Mouse (Mus musculus): ENCODE measurements around the gene Olfr374.
"Not testable (repeated sequence)": the region's sequence is repeated elsewhere in the genome, so short reads cannot be mapped to it uniquely, and the experiment has no call there.

Olfr374 gene

DNA sequence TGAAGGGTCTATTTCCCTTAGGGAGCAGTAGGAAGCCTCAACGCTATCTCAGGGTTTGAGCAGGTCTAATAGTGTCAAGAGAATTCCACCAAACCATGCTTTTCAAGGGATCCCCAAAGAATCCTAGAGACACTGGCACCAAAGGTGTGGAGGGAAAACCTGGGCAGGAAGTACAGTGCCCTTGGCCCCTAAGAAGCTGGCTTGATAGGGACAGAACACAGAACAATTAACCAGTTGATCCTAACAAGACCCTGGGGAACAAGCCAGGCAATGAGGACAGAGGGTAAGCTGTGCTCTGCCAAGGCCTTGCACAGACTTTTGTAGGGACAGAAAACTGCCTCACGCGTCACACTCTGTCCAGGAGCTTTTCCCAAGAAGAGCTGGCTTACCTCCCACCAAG lies at the start of gene Olfr374:
Gene Olfr374, plus strand, starts transcription at position 301 of the 400 bp plus-strand sequence.
- CTCF ChIA-PET = no interaction called here

DNA sequence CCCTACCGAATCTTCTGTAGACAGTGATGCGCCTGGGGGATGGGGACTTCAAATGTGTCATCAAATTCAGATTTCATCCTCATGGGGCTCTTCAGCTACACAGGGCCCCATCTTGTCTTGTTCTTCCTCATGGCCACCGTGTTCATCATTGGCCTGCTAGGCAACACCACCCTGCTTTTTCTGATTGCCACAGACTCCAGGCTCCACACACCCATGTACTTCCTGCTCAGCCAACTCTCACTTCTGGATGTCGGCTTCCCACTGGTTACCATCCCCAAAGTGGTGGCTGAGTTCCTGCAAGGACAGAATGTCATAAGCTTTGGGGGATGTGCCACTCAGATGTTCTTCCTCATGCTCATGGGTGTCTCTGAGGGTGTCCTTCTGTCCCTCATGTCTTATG lies 49.2 kb upstream of the Olfr374 start:
- CTCF ChIA-PET = not testable (repeated sequence)

DNA sequence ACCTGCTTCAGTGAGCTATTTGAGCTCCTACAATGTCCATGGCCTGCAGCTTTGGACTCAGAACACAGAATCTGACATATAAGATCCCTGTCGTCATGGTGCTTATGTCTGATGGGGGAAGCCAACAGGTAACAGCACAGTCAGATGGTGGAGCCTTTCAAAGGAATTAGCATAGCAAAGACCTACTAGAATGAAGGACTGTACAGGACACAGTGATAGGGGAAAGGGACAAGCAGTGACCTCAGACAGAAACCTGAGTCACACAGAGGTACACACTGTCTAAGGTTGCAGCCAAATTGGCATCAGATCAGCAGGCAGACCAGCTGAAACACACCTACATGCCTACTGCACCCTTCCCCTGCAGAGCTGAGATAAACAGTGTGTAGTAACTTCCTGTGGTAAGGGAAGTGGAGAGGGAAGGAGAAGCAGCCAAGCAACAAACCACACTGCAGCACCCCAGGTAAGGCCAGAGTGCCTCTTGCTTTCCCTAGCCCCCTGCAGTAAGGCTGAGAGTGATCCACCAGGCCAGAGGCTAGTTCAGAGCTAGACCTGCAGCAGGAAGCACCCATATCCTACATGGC lies 39.9 kb upstream of the Olfr374 start:
- CTCF ChIA-PET = not testable (repeated sequence)

DNA sequence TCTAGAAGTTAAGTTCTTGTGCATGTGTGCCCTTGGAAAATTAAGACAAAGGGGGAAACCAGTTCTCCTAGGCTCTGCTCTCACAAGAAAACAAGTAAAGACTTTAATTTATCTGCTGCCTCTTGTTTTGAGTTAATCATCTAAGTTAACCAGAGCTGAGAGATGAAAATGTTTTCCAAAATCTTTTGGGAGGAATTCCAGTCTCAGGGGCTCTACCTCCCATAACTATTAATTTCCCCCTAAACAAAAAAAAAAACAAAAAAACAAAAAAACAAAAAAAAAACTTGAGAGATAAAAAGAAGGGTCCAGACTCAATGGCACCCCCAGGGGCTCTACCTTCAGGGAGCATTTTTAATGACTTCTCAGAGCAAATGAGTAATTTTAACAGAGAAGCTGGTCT lies 24.0 kb upstream of the Olfr374 start, which contains the start of gene Olfr373:
Gene Olfr373, plus strand, starts transcription at position 301 of the 400 bp plus-strand sequence.
- CTCF ChIA-PET = interaction anchor here (0.7 kb wide), 1 partner anchor 19 kb away, joined by 6 read pairs; no protein-coding TSS in a partner anchor

DNA sequence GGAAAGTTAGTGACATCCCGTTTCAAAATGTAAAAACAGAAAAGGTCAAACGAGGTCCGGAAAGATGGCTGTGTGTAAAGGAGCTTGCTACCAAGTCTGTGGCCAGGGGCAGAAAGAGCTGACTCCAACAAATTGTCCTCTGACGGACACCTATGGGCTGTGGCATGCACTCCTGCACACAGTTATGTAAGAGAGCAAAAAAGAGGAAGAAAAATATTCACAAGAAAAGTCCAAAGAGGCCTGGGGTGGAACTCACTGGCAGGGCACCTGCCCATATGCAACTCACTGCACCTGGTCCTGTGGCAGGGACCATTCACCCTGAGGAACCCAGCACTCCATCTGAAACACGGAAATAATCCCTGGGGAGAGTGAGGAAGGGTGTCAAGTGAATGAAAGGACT lies 22.1 kb upstream of the Olfr374 start:
- CTCF ChIA-PET = no interaction called here

DNA sequence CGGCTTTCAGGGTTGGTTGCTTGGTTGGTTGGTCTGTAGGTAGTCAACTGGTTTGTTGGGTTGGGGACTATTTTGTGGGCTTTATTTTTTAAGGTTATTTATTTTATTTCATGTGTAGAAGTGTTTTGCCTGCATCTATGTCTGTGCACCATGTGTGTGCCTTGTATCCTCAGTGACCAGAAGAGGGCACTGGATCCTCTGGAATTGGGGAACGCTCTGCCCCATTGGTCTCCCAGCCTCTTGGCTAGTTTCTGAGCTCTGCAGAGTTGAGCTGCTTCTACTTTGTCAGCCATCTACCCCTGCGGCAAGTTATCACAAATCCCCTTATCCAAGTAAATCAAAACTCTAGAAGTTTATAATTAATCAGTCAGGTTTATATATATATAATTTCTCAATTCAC lies 19.2 kb upstream of the Olfr374 start:
- CTCF ChIA-PET = not testable (repeated sequence)

DNA sequence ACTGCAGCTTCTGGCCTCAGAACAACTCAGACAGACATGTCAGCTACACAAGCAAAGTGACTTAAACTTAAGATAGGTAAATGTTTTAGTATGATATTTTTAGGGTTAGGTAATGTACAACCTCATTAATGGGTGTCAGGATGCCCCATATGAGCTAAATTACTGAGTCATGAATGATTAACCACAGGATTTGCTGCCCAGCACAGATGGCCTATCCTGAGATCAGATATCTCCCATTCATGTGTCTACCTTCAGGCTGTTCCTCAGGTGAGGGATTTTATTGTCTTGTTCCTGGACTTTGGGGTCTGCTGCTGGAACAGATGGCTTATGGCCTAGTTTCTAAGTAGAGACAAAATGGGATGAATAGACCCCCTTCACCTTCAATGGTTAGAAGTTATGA lies 10.1 kb upstream of the Olfr374 start:
- CTCF ChIA-PET = not testable (repeated sequence)

DNA sequence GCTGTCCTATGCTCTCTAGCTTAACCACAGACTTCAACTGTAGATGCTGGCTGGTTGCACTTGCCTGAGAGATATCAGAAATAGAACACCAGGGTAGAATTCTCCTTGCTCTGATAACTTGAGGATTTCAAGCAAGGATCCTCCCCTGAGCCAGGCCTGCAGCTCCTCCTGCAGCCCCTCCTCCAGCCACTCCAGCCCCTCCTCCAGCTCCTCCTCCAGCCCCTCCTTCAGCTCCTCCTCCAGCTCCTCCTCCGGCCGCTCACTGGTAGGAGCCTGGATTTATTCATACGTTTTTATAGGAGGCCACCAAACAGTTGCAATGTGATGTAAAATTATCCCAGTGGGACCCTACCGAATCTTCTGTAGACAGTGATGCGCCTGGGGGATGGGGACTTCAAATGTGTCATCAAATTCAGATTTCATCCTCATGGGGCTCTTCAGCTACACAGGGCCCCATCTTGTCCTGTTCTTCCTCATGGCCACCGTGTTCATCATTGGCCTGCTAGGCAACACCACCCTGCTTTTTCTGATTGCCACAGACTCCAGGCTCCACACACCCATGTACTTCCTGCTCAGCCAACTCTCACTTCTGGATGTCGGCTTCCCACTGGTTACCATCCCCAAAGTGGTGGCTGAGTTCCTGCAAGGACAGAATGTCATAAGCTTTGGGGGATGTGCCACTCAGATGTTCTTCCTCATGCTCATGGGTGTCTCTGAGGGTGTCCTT lies 7.3 kb upstream of the Olfr374 start:
- CTCF ChIA-PET = not testable (repeated sequence)

DNA sequence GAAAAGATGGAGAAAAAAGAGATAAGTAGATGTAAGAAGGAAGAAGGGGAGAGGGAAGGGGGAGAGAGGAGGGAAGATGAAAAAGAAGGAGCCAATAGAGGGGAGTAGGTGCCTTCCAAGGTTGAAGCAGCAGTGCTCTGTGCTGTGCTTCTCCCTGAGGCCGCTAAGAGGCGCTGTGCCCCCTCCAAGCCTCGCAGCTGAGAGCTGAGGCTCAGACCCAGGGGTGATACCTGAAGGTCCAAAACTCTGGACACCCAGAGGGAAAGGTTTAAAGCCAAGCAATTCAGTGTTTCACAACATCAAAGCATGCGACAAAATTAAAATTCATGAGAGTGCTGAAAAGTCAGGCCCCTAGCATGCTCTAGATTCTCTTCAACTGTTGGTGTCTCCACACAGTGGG lies 1.7 kb upstream of the Olfr374 start:
- CTCF ChIA-PET = no interaction called here

DNA sequence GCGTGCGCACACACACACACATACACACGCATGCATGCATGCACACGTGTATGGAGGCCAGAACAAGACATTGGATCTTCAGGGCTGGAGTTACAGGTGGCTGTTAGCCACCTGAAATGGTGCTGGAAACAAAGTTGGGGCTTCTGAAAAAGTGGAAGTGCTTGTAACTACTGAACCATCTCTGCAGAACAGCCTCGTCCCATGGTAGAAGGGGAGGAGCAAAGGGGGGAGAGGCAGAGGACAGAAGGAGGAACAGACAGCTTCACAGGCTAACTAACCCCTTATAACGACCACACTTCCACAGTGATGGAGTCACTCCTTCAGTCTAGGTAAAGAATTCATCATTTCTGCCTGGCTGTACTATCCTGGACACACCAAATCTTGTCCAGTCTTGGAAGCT lies 4.0 kb downstream of the Olfr374 start:
- CTCF ChIA-PET = no interaction called here

DNA sequence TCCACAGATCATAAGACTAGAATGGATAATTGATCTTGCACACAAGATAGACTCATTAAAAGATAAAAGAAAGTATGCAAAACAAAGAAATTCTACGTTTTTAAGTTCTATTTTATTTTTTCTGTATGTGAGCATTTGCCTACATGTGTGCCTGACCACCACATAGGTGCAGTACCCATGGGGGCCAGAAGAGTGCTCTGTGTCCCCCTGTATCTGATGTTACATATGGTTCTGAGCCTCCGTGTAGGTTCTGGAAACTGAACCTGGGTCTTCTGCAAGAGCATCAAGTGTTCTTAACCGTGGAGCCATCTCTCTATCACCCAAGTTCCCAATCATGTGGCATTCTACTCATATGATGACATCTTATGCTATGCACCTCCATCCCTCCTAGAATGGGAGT lies 5.6 kb downstream of the Olfr374 start:
- CTCF ChIA-PET = no interaction called here

DNA sequence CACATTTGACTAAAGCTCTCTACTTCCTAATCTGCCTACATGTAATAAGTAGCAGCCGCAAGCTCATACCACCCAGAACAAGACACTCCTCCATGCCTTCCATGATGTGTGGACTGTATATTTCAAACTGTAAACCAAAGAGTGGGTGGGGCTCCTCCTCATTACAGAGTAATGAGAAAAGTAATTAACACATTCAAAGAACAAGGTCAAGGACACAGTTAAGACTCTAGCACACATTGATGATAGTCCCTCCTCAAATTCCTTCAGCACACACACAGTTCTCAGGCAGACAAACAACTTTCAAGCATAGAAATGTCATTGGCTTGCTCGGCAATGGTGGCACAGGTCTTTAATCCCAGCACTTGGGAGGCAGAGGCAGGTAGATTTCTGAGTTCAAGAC lies 8.4 kb downstream of the Olfr374 start:
- CTCF ChIA-PET = no interaction called here

DNA sequence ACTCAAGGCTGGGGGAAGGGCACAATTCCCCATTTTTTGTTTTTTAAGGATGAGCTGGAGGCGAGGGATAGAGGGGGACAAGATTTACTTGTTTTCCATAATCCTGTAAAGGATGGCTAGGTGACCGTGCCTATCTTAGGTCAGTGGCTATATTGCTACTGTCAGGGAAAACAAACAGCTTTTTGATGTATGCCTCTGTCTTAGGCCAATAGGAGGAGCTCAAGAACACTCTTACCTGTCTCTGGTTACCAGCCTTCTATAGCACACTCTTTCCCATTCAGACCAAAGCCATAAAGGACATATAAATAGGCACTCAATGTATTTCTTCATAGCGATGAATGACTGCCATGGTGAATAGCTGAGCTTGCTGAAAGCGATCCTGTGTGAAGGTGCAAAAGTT lies 11.8 kb downstream of the Olfr374 start:
- CTCF ChIA-PET = interaction anchor here (0.6 to 1.1 kb wide), 2 partner anchors 40 to 68 kb away, joined by 3 to 6 read pairs; no protein-coding TSS in a partner anchor

DNA sequence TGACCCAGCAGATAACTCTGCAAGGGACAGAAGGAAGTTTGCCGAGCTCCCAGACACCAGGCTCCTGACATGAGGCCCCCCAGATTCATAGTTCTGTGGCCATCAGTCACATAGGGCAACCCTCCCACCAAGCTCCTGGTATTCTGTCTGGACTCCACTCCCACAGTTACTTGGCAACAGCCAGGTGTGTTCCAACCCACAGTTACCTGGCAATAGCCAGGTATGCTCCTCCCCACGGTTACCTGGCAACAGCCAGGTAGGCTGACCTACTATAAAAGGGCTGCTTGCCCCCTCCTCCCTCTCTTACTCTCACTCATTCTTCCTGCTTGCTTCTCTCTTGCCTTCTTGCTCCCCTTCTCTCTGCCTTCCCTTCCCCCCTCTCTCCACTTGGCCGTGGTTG lies 14.6 kb downstream of the Olfr374 start:
- CTCF ChIA-PET = not testable (repeated sequence)

DNA sequence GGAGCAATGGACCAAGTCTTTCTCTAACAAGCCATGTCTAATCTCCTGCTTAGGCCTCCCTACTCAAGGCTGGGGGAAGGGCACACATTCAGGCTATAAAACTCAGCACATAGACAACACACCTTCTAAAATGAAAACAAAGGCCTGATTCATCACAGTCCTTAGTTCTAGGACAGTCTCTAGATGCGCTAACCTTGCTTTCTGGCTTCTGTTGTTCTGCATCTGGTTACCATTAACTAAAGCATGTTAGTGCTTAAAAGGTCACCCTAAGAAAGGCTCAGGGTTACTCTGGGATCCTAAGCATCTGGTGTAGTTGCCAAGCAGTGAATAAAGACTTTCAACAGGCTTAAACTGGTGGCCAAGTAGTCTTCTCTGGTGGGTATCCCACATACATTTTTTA lies 15.2 kb downstream of the Olfr374 start:
- CTCF ChIA-PET = no interaction called here

DNA sequence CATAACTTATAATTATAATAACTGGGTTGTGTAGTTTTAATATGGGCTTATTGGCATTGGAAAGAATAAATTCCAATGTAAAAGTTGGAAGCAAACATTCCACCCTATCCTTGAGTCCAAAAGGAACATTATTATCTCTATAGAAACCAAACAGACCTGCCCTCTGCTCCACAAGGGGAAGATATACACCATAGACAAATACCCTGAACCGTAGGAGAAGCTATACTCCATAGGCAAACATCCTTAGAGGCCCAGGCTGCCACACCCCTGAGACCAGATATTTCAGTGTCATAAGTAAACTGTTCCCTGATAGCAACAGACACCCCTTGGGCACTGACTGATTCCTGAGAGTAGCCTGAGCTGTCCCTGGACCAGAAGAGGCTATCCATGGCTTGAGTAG lies 21.0 kb downstream of the Olfr374 start:
- CTCF ChIA-PET = no interaction called here

DNA sequence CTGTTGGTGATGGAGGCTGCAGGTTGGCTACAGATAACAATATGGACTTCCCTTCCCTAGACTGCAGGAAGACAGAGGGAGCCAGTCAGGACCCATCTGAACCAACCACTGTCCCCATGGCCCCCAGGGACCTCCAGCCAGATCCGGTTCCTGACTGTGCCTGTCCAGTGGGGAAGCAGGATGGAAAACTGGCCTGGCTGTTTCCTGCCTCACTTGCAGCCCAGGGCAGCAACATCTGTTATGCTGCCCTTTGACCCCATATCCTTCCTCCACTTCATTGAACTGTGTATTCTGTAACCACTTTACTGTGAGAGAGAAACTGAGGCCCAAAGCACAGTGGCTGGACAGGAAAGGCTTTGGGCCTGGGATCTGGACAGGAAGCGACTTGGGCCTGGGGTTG lies 24.4 kb downstream of the Olfr374 start:
- CTCF ChIA-PET = no interaction called here

DNA sequence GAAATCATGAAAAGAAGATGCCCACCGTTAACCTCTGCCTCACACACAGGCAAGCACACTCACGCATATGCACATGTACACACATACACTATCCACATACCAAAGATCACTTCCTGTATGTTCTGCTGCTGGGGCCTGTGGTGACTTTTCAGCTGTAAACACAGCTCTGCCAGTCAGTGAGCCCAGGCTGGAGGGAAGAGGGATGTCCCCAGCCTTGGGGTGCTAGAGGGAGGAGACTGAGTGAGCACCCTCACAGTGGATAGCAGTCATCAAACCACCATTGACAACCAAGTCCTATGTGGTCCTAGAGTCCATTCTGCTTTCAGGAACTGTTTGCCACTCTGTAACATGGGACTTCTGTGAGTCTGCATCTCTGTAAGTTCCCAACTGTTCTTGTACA lies 25.1 kb downstream of the Olfr374 start:
- CTCF ChIA-PET = no interaction called here

DNA sequence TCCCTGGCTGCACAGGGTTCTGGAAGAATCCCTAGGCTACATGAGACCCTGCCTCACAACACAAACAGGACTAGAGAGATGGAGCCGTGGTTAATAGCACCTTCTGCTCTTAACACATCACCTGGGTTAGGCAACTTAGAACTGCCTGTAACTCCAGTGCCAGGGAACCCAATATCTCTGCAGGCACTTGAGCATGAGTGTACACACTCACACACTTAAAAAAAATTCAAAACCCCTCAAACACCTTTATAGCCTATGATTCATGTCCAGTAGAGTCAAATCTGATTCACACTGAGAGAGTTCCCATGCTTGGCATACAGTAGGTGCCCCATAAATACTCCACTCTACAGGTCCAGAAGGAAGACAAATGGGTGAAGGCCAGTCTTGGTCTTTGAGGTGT lies 25.6 kb downstream of the Olfr374 start:
- CTCF ChIA-PET = interaction anchor here (0.5 to 0.6 kb wide), 2 partner anchors 9 to 1393 kb away, joined by 3 to 13 read pairs; no protein-coding TSS in a partner anchor

DNA sequence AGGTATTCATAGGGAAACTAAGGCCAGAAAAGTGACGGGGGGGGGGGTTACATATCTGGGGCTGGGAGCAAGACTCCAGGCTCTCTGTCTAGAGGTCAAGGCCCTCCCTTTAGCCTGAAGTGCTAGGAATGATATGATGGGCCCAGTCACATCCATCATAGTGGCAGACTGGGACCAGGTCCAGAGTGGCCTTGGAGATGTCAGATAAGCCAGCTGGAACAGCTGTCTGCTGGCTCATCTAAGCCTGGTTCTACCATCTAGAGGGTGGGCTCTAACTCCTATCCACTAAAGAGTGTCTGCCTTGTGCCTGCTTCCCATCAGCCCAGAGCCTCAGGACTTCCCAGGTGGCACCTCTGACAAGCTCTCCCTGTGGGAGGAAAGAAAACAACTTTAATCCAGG lies 26.1 kb downstream of the Olfr374 start:
- CTCF ChIA-PET = interaction anchor here (0.5 to 0.6 kb wide), 2 partner anchors 10 to 1394 kb away, joined by 3 to 13 read pairs; no protein-coding TSS in a partner anchor

DNA sequence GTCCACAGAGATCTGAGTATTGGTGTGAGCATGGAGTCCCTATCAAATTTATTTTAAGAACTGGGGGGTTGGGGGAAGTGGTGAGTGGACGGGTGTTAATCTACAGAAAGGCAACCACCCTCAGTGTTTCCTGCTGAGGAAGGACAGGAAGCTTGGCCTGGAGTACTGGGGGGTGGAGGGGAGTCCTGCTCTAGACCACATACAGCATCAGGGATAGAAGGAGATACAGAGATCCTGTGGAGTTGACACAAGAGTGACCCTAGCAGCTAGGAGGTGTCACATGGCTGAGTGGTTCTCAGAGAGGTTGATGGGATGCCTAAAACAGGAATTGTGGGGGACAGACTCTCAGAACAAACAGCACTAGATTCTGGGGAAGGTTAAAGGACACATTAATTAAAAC lies 26.7 kb downstream of the Olfr374 start:
- CTCF ChIA-PET = no interaction called here

DNA sequence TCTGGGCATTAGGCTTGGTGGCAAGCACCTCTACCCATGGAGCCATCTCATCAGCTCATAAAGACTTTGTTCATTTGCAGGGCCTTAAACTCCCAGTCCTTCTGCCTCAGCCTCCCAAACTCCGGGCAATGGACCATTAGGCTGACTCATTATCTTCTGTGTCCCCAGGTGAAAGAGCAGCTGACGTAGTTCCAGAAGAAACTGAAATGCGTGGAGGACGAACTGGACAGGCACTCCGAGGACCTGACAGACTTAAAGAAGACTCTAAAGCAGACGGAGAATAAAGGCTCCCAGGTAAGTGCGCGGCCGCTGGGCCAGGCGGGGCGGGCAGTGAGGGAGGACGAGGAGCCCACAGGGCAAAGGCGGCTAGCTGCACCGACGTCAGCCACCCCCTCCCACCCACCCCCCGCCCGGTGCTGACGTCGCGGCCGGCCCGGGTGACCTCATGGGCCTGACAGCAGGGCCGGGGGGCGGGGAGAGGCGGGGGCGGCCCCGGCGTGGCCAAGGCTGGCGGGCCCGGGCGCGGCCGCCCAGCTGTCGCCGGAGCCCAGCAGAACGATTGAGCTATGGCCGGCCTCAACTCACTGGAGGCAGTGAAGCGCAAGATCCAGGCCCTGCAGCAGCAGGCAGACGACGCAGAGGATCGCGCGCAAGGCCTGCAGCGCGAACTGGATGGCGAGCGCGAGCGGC lies 28.1 kb downstream of the Olfr374 start, which contains the start of gene Tpm4:
Gene Tpm4, plus strand, starts transcription at position 220 of the 690 bp plus-strand sequence.
- CTCF ChIA-PET = interaction anchor here (0.6 kb wide), 1 partner anchor 624 kb away, joined by 3 read pairs; the partner anchor contains the start of gene Plvap
